ENCODE assay signal across 20 mouse cellular contexts in the genomic region with DNA sequence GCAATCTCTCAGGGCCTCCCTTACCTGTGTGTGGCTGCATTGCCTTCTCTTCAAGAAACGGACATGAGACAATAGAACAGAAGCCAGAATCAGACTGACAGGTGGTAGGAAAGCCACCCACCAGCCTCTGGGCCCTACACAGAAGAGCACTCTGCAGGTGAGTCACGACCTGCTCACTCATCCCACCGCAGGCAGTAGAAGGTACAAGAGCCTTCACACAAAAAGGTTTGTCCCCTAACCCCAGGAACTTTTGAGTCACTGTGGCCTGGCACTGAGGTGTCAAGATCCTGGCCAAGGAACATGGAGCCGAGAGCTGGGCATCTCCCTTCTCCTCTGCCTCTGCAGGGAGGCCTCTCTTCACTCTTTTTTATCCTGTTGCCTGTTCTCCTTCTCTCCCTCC. TPM values are rescaled to one million over a fixed set of nuclear protein-coding genes. Genes with fewer than 3 reads are reported as not detected.
DNase-seq lines count a peak whose midpoint lies in the region; TF ChIP-seq lines count a peak whose summit lies in the region.
"Had no signal": no experiment of that assay in that cellular context is flagged by ENCODE, and none has a peak within 500 bp of the region (broad histone marks: within the 10 kb centered on the region; RNA-seq: fewer than 3 reads in every experiment).

No protein-coding gene starts in this region.

- TF ChIP-seq POLR2A in cerebellum, adult 2 months (IDR thresholded peaks at IDR 0.05; ENCODE audit: borderline replicate concordance, insufficient read depth, low read length) = no peak

- no peak overlapping the region for H3K27ac ChIP-seq in cerebellum, adult 2 months (ENCODE audit: insufficient read depth, low read length)
- H3K27ac ChIP-seq in forebrain, embryonic 10.5 days = no peak overlapping the region

- H3K36me3 ChIP-seq in forebrain, embryonic 10.5 days (replicated peaks) = peaks cover 10% of the 10 kb centered on the region
- H3K36me3 ChIP-seq: G1E had no signal

- H3K9me3 ChIP-seq in forebrain, embryonic 10.5 days = no peaks in the 10 kb centered on the region
- H3K9me3 ChIP-seq: G1E had no signal

- H3K4me1 ChIP-seq in cerebellum, adult 2 months (ENCODE audit: control insufficient read depth, insufficient read depth, low read length) = peaks cover 23% of the 10 kb centered on the region; the same call in 1 of the 2 replicates
- peaks cover 11% of the 10 kb centered on the region for H3K4me1 ChIP-seq in forebrain, embryonic 10.5 days

- 17% methylated on average over 4 of the region's 4 CpGs for WGBS in cerebellum, adult 2 months
- 86% methylated on average over 4 of the region's 4 CpGs for WGBS in forebrain, embryonic 10.5 days

- DNase-seq in cerebellum, adult 2 months = peak in 1 of 2 experiments; percentile 79
- DNase-seq in cerebellum, adult 9-10 months = no peak
- DNase-seq in cerebellum, postnatal 25 days = peak; percentile 58 to 66
- DNase-seq in cerebellum, postnatal 14 days = no peak
- peak; percentile 30 to 45 for DNase-seq in cerebellum, postnatal 36 days
- DNase-seq in cerebellum, postnatal 4 days (ENCODE audit: low spot score in 2 of 2) = no peak
- DNase-seq in brain, adult 2 months (ENCODE audit: low read depth, low spot score) = peak; percentile 44
- no peak for DNase-seq in forebrain, embryonic 10.5 days (ENCODE audit: extremely low spot score, low spot score)
- DNase-seq: adrenal gland, adult 2 months; adrenal gland, adult 8-10 months; adrenal gland, postnatal 10 days; adrenal gland, postnatal 14 days; adrenal gland, postnatal 25 days; adrenal gland, postnatal 36 days; B cell, adult 2 months; cerebellum, adult 11 months; cerebellum, adult 11-12 months had no signal

- no peaks in the 10 kb centered on the region for H3K27me3 ChIP-seq in cerebellum, adult 2 months (ENCODE audit: control insufficient read depth, insufficient read depth, low read length)
- no peaks in the 10 kb centered on the region for H3K27me3 ChIP-seq in forebrain, embryonic 10.5 days (ENCODE audit: poor library complexity, severe bottlenecking)
- H3K27me3 ChIP-seq: Patski had no signal

- TF ChIP-seq CTCF in cerebellum, adult 2 months (IDR thresholded peaks at IDR 0.05; ENCODE audit: borderline replicate concordance, insufficient read depth, low read depth, low read length) = 0 out of 2 replicates have a peak, but pooled peaks have one; percentile 14

- no peak overlapping the region for H3K4me3 ChIP-seq in cerebellum, adult 2 months (replicated peaks; ENCODE audit: insufficient read depth, low read depth, low read length)
- no peak overlapping the region for H3K4me3 ChIP-seq in forebrain, embryonic 10.5 days

RNA-seq across cellular contexts. Expression of a gene that starts 42.3 kb away (rescaled TPM):
- 567 and 588 TPM in 2 replicates for polyA plus RNA-seq in cerebellum, adult 2 months (2012; rRNA removed)
- polyA plus RNA-seq in forebrain, embryonic 10.5 days (2016; fragmentation: Nextera tagmentation; extraction: Ambion mirVana) = 12.1 and 15.5 TPM in 2 replicates
- polyA plus RNA-seq: CD4-positive, CD25-positive, alpha-beta regulatory T cell, adult 4 months had no signal

Comparison
In these comparisons a context has a peak if more than half of its experiments do, and no peak if none do; other contexts are left out.
1. DNase-seq: peak in cerebellum, postnatal 25 days (2 of 2), cerebellum, postnatal 36 days (2 of 2) and brain, adult 2 months (single experiment); none in cerebellum, adult 9-10 months (single experiment), cerebellum, postnatal 14 days (0 of 2), cerebellum, postnatal 4 days (0 of 2) and forebrain, embryonic 10.5 days (single experiment).
2. RNA of a gene that starts 42.3 kb away (polyA plus RNA-seq): 567 to 588 TPM in cerebellum, adult 2 months; 12.1 to 15.5 TPM in forebrain, embryonic 10.5 days; every median in the first group is over 10 times any median in the second.